Mouse (Mus musculus) cerebral cortex, adult 2 months (tissue): ENCODE data around the gene Mertk.

Experiments used
- WGBS: fragments of 180-500 bp; shearing (Covaris S2); methylation state at CpG from one replicate; pipeline ENCODE4 v1.1.7; 2018; 5-methylcytosine and 5-hydroxymethylcytosine counted together

The Mertk gene

GRCm38 (mm10) chr2:128770557-128770956 is 71.8 kb downstream of the Mertk start:
- WGBS = 95% methylated on average over 6 of the region's 6 CpGs

- 48% methylated on average over 4 of the region's 4 CpGs for WGBS
Measured at GRCm38 (mm10) chr2:128771048-128771447, 72.3 kb downstream of the Mertk start.

- WGBS = 76% methylated on average over 7 of the region's 7 CpGs
Measured at GRCm38 (mm10) chr2:128771750-128772338, 73.1 kb downstream of the Mertk start.

- 97% methylated on average over 5 of the region's 5 CpGs for WGBS
Measured at GRCm38 (mm10) chr2:128782231-128782630, 83.5 kb downstream of the Mertk start.

- WGBS = 82% methylated on average over 10 of the region's 10 CpGs
Measured at GRCm38 (mm10) chr2:128783660-128784345, 85.0 kb downstream of the Mertk start.

GRCm38 (mm10) chr2:128784814-128785213 is 86.1 kb downstream of the Mertk start:
- 94% methylated on average over 7 of the region's 7 CpGs for WGBS

GRCm38 (mm10) chr2:128786341-128786740 is 87.6 kb downstream of the Mertk start:
- WGBS = 61% methylated on average over 5 of the region's 5 CpGs

- 63% methylated on average over 1 of the region's 1 CpGs for WGBS
Measured at GRCm38 (mm10) chr2:128786795-128787194, 88.0 kb downstream of the Mertk start.

- 89% methylated on average over 3 of the region's 3 CpGs for WGBS
Measured at GRCm38 (mm10) chr2:128787805-128788204, 89.0 kb downstream of the Mertk start.

- WGBS = 91% methylated on average over 11 of the region's 11 CpGs
Measured at GRCm38 (mm10) chr2:128790875-128791614, 92.3 kb downstream of the Mertk start.

- WGBS = 75% methylated on average over 6 of the region's 6 CpGs
Measured at GRCm38 (mm10) chr2:128793958-128794357, 95.2 kb downstream of the Mertk start.

- WGBS = 73% methylated on average over 6 of the region's 6 CpGs
Measured at GRCm38 (mm10) chr2:128796463-128796862, 97.7 kb downstream of the Mertk start.

GRCm38 (mm10) chr2:128803441-128803840 is 104.7 kb downstream of the Mertk start:
- WGBS = 90% methylated on average over 4 of the region's 4 CpGs

- WGBS = 61% methylated on average over 4 of the region's 4 CpGs
Measured at GRCm38 (mm10) chr2:128805341-128805740, 106.6 kb downstream of the Mertk start.

GRCm38 (mm10) chr2:128806561-128806960 is 107.8 kb downstream of the Mertk start:
- 63% methylated on average over 8 of the region's 8 CpGs for WGBS

GRCm38 (mm10) chr2:128812761-128813160 is 114.0 kb downstream of the Mertk start:
- WGBS = 59% methylated on average over 2 of the region's 2 CpGs

- WGBS = 96% methylated on average over 1 of the region's 1 CpGs
Measured at GRCm38 (mm10) chr2:128816311-128816710, 117.6 kb downstream of the Mertk start.

- WGBS = 23% methylated on average over 6 of the region's 6 CpGs
Measured at GRCm38 (mm10) chr2:128816916-128817315, 118.2 kb downstream of the Mertk start.

- WGBS = 1% methylated on average over 7 of the region's 7 CpGs
Measured at GRCm38 (mm10) chr2:128817387-128817785, 118.6 kb downstream of the Mertk start.

GRCm38 (mm10) chr2:128817786-128818681 is 119.3 kb downstream of the Mertk start, which contains the start of gene Tmem87b:
TSS of gene Tmem87b (plus strand) at chr2:128818118.
- under 1% methylated on average over 59 of the region's 59 CpGs for WGBS

- 6% methylated on average over 14 of the region's 14 CpGs for WGBS
Measured at GRCm38 (mm10) chr2:128818956-128819643, 120.3 kb downstream of the Mertk start.
